Mouse (Mus musculus) gastrocnemius, adult 2 months (tissue): Measurements from ENCODE around the gene Pigr. TPM values are rescaled to one million over a fixed set of nuclear protein-coding genes. Genes with fewer than 3 reads are reported as not detected.

Experiments
- DNase-seq: peaks from one replicate; pipeline ENCODE4 v3.0.0; 2022
- H3K27ac ChIP-seq: fragments of 200-600 bp; 2 replicates; pipeline ENCODE4 v1.8.1; 2022; ENCODE audit warnings: mild to moderate bottlenecking
- H3K4me3 ChIP-seq: fragments of 200-600 bp; 2 replicates; pipeline ENCODE4 v1.8.1; 2022; ENCODE audit warnings: mild to moderate bottlenecking, moderate library complexity
- CTCF ChIP-seq: fragments of 200-600 bp; IDR thresholded peaks from 2 replicates; pipeline ENCODE4 v1.8.1; 2022; ENCODE audit warnings: antibody characterized with exemption, mild to moderate bottlenecking, moderate library complexity
- intact Hi-C: fragments of 180-260 bp; cut with DNase I; formaldehyde crosslinking; loops from one replicate; pipeline ENCODE4 v1.15.1; 2025
- long read RNA-seq, 2 experiments: library from polyadenylated mRNA; stranded (forward); transcript quantifications; one replicate each; pipeline ENCODE4 v2.0.0; 2021
- total RNA-seq, 2 experiments: library from RNA; stranded (reverse); gene quantifications; 2 replicates each; pipeline ENCODE4 v1.2.3; 2021

The Pigr gene
- not detected for total RNA-seq
- long read RNA-seq, experiment 1 = 0 reads
- long read RNA-seq, experiment 2 = 0 reads

- TF ChIP-seq CTCF = no peak
- DNase-seq = no peak
- H3K4me3 ChIP-seq = no peak within 1 kb of the TSS
- no peak within 1 kb of the TSS for H3K27ac ChIP-seq
- intact Hi-C loops = no loop called here
Observed at GRCm38 (mm10) chr1:130826448-130826847, at the start of gene Pigr. Gene Pigr (plus strand): TSS chr1:130826684.

DNA sequence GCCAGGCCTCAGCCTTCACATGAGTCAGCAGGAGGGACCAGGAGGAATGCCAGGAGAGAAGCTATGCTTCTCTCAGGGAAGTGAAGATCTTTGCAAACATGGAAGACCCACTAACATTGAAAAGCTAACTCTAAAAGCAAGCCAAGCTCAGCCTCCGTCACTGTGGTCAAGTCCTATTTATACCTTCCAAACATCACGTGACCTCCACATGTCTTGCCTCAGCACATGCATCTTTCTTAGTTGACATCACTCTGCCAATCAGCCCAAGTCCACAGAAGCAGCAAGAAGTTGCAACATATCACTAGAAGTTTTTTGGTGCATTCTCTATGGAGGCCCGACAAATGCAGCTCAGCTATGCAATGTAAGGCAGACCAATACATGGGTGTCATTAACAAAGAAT, 46.6 kb upstream of the Pigr start:
- Histone ChIP-seq H3K4me3 (no peak overlapping the region), H3K27ac (no peak overlapping the region)
- DNase-seq = no peak
- intact Hi-C loops = no loop called here
- TF ChIP-seq CTCF = no peak

- peak; percentile 53 for TF ChIP-seq CTCF
- intact Hi-C loops = no loop called here
- H3K27ac ChIP-seq = no peak overlapping the region
- H3K4me3 ChIP-seq = no peak overlapping the region
- no peak for DNase-seq
Observed at GRCm38 (mm10) chr1:130784054-130784453, 42.4 kb upstream of the Pigr start.

GRCm38 (mm10) chr1:130787001-130787400, 39.5 kb upstream of the Pigr start:
- H3K4me3 ChIP-seq = no peak overlapping the region
- no peak overlapping the region for H3K27ac ChIP-seq
- no peak for DNase-seq
- peak; percentile 20; the same call in 1 of the 2 replicates for TF ChIP-seq CTCF
- intact Hi-C loops = no loop called here

DNA sequence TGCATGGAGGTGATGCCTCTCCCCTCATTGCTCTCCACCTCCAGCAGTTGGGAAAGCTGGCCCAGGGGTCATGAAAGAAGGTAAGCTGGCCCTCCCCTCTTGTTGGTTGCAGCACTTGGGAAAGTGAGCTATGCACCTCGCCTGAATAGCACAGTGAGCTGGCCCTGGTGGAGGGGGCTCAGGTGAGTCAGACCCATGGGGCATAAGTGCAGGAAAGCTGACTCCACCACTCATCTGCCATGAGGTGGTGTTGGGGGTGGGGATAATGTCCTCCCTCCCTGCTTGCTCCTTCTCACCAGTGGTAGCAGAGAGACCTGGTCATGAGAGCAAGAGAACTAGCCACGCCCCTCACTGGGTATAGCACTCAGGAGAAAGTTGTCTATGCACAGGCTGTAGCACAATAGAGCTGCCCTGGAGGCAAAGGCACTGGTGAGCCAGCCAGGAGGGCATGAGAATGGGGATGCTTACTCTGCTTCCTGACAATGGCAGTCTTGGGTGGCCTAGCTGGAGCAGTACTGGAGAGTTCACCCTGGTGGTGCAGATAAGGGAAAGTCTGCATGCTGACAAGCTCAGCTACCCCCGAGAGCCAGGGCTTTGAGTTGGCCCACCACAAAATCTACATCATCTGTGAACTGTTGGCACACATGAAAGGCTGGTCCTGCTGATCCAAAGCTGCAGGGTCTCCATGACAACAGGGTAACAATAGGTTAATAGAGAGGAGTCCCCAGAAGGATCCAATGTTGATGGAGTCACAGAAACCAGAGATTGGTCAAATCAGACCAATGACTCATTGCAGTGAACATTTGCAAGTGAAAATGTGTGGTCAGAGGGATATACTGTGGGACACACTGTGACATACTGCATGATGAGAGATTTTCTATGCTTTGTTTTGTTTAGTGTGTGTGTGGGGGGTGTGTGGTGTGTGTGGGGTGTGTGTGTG, 36.7 kb upstream of the Pigr start:
- no peak for TF ChIP-seq CTCF
- intact Hi-C loops = loop anchor here (10.0 kb wide), 1 partner anchor 95 kb away; no protein-coding TSS in a partner anchor
- no peak overlapping the region for H3K4me3 ChIP-seq
- no peak overlapping the region for H3K27ac ChIP-seq
- no peak for DNase-seq

GRCm38 (mm10) chr1:130795331-130795730, 31.2 kb upstream of the Pigr start:
- Histone ChIP-seq H3K27ac (no peak overlapping the region), H3K4me3 (no peak overlapping the region)
- DNase-seq = no peak
- intact Hi-C loops = loop anchor here (10.0 kb wide), 1 partner anchor 101 kb away; no protein-coding TSS in a partner anchor
- TF ChIP-seq CTCF = no peak

DNA sequence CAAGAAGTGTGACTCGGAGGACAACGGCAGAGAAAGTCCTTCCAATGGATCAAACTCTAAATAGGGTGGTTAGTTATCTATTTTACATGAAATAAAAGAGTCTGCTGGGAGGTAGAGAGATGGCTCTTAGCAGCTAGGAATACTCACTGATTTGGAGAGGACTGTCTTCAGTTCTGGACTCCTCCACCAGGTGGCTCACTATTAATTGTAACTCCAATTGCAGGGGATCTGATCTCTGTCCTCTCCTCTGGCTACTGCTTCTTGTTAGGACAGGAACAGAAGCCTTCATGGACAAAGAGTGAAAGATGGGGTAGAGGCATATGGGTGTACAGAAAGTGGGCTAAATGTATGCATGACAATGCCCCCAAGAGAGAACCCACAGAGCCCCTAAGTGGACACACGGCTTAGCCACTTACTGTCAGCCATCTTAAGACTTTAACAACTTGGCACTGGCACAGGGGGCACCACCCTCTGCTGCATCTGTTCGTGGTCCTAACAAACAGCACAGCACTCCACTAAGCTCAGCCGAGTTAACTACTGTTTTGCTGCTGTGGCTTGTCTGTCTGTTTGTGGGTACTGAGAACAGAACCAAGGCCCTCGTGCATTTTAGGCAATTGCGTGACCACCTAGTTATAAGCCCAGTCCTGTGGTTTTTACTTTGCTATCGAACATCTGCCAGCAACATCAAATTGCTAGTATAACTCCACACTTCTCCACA, 29.4 kb upstream of the Pigr start:
- DNase-seq = no peak
- intact Hi-C loops = loop anchor here (10.0 kb wide), 1 partner anchor 102 kb away; no protein-coding TSS in a partner anchor
- no peak overlapping the region for H3K4me3 ChIP-seq
- no peak overlapping the region for H3K27ac ChIP-seq
- TF ChIP-seq CTCF = peak; percentile 61

- no peak for TF ChIP-seq CTCF
- DNase-seq = no peak
- no peak overlapping the region for H3K27ac ChIP-seq
- no peak overlapping the region for H3K4me3 ChIP-seq
- intact Hi-C loops = loop anchor here (10.0 kb wide), 1 partner anchor 103 kb away; no protein-coding TSS in a partner anchor
Observed at GRCm38 (mm10) chr1:130798037-130798436, 28.4 kb upstream of the Pigr start.

DNA sequence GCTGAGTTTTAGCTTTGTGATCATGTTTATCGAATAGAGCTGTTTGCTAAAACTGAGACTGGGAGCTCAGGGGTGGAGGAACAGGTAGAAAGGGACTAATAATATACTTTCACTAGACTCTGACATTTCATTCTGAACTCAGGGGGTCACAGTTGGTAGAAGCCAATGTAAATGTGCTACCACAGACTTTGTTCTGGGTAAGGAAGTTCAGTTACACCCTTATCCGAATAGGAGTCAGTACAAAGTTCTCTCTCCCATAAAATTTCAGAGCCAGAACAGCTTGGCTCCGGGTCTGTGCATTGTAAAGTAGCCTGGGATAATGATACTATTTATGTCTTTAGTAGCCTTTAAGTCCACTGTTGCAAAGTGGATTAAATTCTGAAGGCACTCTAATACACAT, 27.9 kb upstream of the Pigr start:
- Histone ChIP-seq H3K27ac (no peak overlapping the region), H3K4me3 (no peak overlapping the region)
- DNase-seq = no peak
- intact Hi-C loops = loop anchor here (10.0 kb wide), 1 partner anchor 104 kb away; no protein-coding TSS in a partner anchor
- no peak for TF ChIP-seq CTCF

DNA sequence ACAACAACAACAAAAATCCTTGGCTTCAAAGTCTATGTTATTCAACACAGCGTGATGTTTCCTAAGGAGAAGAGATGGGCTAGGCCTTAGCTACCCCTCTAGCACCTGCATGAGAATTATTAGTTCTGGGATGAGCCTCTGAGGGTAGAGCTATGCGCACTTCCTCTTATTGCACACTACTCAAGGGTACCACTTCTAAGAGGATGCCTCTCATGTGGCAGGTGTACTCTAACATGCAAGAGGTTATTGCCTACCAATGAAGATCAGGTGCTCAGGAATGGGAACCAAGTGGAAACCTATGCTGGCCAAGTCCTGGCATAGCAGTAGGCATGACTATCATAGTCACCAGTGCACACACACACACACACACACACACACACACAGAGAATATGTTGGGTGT, 27.1 kb upstream of the Pigr start:
- intact Hi-C loops = loop anchor here (10.0 kb wide), 1 partner anchor 105 kb away; no protein-coding TSS in a partner anchor
- no peak for DNase-seq
- TF ChIP-seq CTCF = no peak
- Histone ChIP-seq H3K4me3 (no peak overlapping the region), H3K27ac (no peak overlapping the region)

DNA sequence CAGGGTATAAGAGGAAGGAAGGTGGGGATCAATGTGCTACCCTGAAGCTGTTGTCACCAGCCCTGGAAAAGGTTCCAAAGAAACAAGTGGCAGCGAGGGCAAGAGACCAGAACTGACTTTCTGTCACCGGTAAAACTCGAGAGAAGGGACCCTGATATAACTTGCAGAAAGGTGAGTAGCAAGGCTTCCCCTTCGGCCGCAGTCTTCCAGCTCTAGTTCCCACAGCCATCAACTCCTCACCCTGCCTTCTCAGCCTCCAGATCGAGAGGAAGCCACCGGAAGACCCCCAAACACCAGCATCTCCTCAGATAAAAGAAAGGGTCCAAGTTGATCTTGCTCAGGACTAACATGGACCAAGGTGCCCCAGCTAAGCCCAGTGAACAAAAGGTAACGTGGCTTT, 25.9 kb upstream of the Pigr start, which contains the start of gene Fcamr:
Fcamr (plus strand) TSS at position 301 of the 400 bp plus-strand sequence.
- no peak for DNase-seq
- intact Hi-C loops = no loop called here
- H3K27ac ChIP-seq = no peak within 1 kb of the TSS
- TF ChIP-seq CTCF = no peak
- no peak within 1 kb of the TSS for H3K4me3 ChIP-seq

GRCm38 (mm10) chr1:130801511-130801910, 25.0 kb upstream of the Pigr start:
- no peak overlapping the region for H3K4me3 ChIP-seq
- TF ChIP-seq CTCF = no peak
- no peak overlapping the region for H3K27ac ChIP-seq
- no peak for DNase-seq
- intact Hi-C loops = no loop called here

DNA sequence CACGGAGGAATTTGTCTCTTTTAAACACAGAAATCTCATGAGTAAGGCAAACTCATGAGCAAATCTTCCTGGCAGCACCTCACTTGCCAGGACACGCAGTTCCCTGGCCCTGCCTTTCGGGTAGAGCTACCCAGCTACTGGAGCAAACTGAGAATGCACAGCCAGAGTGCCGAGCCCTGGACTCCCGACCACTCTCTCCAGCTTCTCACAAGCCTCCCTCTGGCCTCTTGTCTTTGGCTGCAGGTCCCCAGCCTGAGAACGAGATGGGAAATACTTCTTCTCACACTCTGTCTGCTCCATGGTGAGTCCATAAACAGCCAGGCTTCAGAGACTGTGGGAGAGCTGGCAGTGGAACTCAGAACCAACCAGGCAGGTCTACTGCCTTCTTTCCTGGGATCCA, 23.5 kb upstream of the Pigr start:
- DNase-seq = peak; percentile 40
- intact Hi-C loops = no loop called here
- Histone ChIP-seq H3K4me3 (no peak overlapping the region), H3K27ac (no peak overlapping the region)
- no peak for TF ChIP-seq CTCF
